Mouse (Mus musculus) thymus, adult 2 months (tissue): ENCODE data around the gene Fscn2. TPM values are rescaled to one million over a fixed set of nuclear protein-coding genes. Genes with fewer than 3 reads are reported as not detected.

Experiments
- DNase-seq: peaks from one replicate; pipeline ENCODE4 v3.0.0; 2021
- H3K27ac ChIP-seq: fragments of 200-500 bp; 2 replicates; pipeline ENCODE4 v1.5.1; 2012; ENCODE audit warnings: low read length, control low read depth; ENCODE audit not compliant: control insufficient read depth, insufficient read depth
- H3K27me3 ChIP-seq: fragments of 200-500 bp; 2 replicates; pipeline ENCODE4 v1.6.1; 2012; ENCODE audit warnings: mild to moderate bottlenecking, low read length, moderate library complexity, mixed read lengths; ENCODE audit not compliant: control insufficient read depth, insufficient read depth
- H3K36me3 ChIP-seq: fragments of 200-500 bp; 2 replicates; pipeline ENCODE4 v1.6.1; 2012; ENCODE audit warnings: mild to moderate bottlenecking, low read length, moderate library complexity; ENCODE audit not compliant: control insufficient read depth, insufficient read depth
- H3K4me1 ChIP-seq: fragments of 200-500 bp; replicated peaks from 2 replicates; pipeline ENCODE4 v1.6.1; 2012; ENCODE audit warnings: low read length; ENCODE audit not compliant: control insufficient read depth, insufficient read depth
- H3K4me3 ChIP-seq: fragments of 200-500 bp; 2 replicates; pipeline ENCODE4 v1.5.1; 2012; ENCODE audit warnings: mild to moderate bottlenecking, low read length, control low read depth, moderate library complexity; ENCODE audit not compliant: control insufficient read depth, insufficient read depth
- CTCF ChIP-seq: fragments of 200-500 bp; IDR thresholded peaks from 2 replicates; pipeline ENCODE4 v1.5.1; 2012; ENCODE audit warnings: mild to moderate bottlenecking, control low read depth, low read length, moderate library complexity, borderline replicate concordance; ENCODE audit not compliant: control insufficient read depth, poor library complexity, insufficient read depth; ENCODE audit errors: extremely low read depth
- POLR2A ChIP-seq: fragments of 200-500 bp; IDR thresholded peaks from 2 replicates; pipeline ENCODE4 v1.6.1; 2012; ENCODE audit warnings: mild to moderate bottlenecking, low read length, control low read depth, moderate library complexity; ENCODE audit not compliant: control insufficient read depth, poor library complexity, insufficient read depth; ENCODE audit errors: extremely low read depth
- WGBS: fragments of 180-500 bp; shearing (Covaris S2); methylation state at CpG from one replicate; pipeline ENCODE4 v1.1.7; 2018; 5-methylcytosine and 5-hydroxymethylcytosine counted together
- polyA plus RNA-seq: library from polyadenylated mRNA; depleted of rRNA; stranded (reverse); fragments of >200 nt; gene quantifications from 2 replicates; pipeline ENCODE4 v1.2.3, GENCODE M21; 2012

Gene Fscn2
- polyA plus RNA-seq, 1 experiment = 0.19 TPM

DNA sequence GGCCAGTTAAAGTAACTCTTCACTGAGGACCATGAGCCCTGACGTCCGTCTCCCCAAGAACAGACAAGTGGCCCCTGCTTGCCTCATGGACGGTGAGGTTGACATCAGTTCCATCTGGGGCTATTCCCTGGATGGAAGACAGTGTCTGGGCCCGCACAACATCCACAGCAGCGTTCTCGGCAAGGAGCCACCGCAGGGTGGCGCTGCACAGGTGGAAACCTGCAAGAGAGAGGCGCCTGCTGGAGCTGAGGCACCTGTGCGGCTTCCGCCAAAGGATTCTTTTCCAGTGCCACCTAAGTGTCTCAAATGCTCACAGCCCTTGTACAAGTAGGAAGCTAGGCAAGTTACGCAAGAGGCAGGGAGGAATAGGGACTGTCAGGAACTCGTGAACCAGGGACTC, 11.7 kb downstream of the Fscn2 start:
- Histone ChIP-seq H3K27me3 (no peaks in the 10 kb centered on the region), H3K36me3 (no peaks in the 10 kb centered on the region), H3K4me3 (no peak overlapping the region), H3K4me1 (peaks cover 8% of the 10 kb centered on the region), H3K27ac (no peak overlapping the region)
- WGBS = 92% methylated on average over 13 of the region's 13 CpGs
- TF ChIP-seq POLR2A (no peak), CTCF (no peak)
- DNase-seq = no peak

- TF ChIP-seq CTCF = no peak
- no peak for TF ChIP-seq POLR2A
- WGBS = 97% methylated on average over 23 of the region's 23 CpGs
- Histone ChIP-seq H3K4me3 (no peak overlapping the region), H3K27me3 (no peaks in the 10 kb centered on the region), H3K36me3 (no peaks in the 10 kb centered on the region), H3K27ac (no peak overlapping the region), H3K4me1 (peaks cover 10% of the 10 kb centered on the region)
- no peak for DNase-seq
Measured at GRCm38 (mm10) chr11:120373820-120374586, 12.7 kb downstream of the Fscn2 start.

GRCm38 (mm10) chr11:120375324-120375723, 14.0 kb downstream of the Fscn2 start:
- over 99% methylated on average over 10 of the region's 10 CpGs for WGBS
- Histone ChIP-seq H3K4me1 (peaks cover 10% of the 10 kb centered on the region), H3K27ac (no peak overlapping the region), H3K4me3 (no peak overlapping the region), H3K36me3 (no peaks in the 10 kb centered on the region), H3K27me3 (no peaks in the 10 kb centered on the region)
- DNase-seq = no peak
- TF ChIP-seq CTCF (no peak), POLR2A (no peak)

- Histone ChIP-seq H3K4me3 (no peak overlapping the region), H3K4me1 (peaks cover 10% of the 10 kb centered on the region), H3K36me3 (peaks cover 2% of the 10 kb centered on the region; the same call in 1 of the 2 replicates), H3K27me3 (no peaks in the 10 kb centered on the region), H3K27ac (no peak overlapping the region)
- no peak for DNase-seq
- WGBS = 94% methylated on average over 17 of the region's 17 CpGs
- no peak for TF ChIP-seq POLR2A
- no peak for TF ChIP-seq CTCF
Measured at GRCm38 (mm10) chr11:120376302-120377160, 15.2 kb downstream of the Fscn2 start.

- Histone ChIP-seq H3K4me1 (peaks cover 10% of the 10 kb centered on the region), H3K27ac (no peak overlapping the region), H3K27me3 (no peaks in the 10 kb centered on the region), H3K36me3 (peaks cover 8% of the 10 kb centered on the region; the same call in 1 of the 2 replicates), H3K4me3 (no peak overlapping the region)
- DNase-seq = no peak
- 82% methylated on average over 10 of the region's 10 CpGs for WGBS
- no peak for TF ChIP-seq CTCF
Measured at GRCm38 (mm10) chr11:120377337-120377736, 16.0 kb downstream of the Fscn2 start.

- Histone ChIP-seq H3K4me1 (peaks cover 10% of the 10 kb centered on the region), H3K36me3 (peaks cover 16% of the 10 kb centered on the region), H3K4me3 (peak overlapping the region; percentile 62), H3K27ac (no peak overlapping the region), H3K27me3 (no peaks in the 10 kb centered on the region)
- TF ChIP-seq POLR2A (no peak), CTCF (no peak)
- no peak for DNase-seq
- WGBS = 2% methylated on average over 40 of the region's 40 CpGs
Measured at GRCm38 (mm10) chr11:120378031-120378610, 16.8 kb downstream of the Fscn2 start.
